Mouse (Mus musculus): Measurements from ENCODE around the gene Ephb2.

DNA sequence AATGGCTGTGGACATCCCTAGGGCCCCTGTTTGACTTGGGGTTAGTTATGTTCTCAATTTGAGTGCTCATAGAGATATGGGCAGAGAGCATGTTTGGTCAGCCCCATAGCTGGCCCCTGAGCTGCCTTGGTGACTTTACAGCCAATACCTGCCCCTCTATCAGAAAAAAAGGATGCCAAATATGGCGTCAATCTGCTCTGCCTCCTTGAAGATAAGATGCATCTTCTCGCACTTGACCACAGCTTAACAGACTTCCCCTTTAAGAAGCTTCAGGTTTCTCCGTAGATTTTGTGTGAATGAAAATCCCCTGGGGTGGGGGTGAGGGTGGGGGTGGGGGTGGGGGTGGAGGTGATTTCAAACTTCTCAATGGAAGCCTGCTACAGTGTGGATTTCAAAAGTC lies 177.9 kb downstream of the Ephb2 start:
- TF ChIP-seq CTCF (IDR thresholded peaks at IDR 0.05; ENCODE audit: control insufficient read depth, insufficient read depth, insufficient read length): no peak
- TF ChIP-seq MYOD1 (IDR thresholded peaks at IDR 0.05; ENCODE audit: control insufficient read depth, insufficient read length, low read depth): no peak
- no peak for TF ChIP-seq CEBPB (IDR thresholded peaks at IDR 0.05; ENCODE audit: low read depth)
- no peak for TF ChIP-seq USF1 (IDR thresholded peaks at IDR 0.05; ENCODE audit: low read depth)
- TF ChIP-seq MYOG (IDR thresholded peaks at IDR 0.05; ENCODE audit: control insufficient read depth, extremely low read depth, insufficient read length): no peak
- no peak for TF ChIP-seq FOSL1 (IDR thresholded peaks at IDR 0.05; ENCODE audit: insufficient read depth, low read length, poor library complexity, severe bottlenecking)

All from C2C12 (cell line).